Mouse (Mus musculus): Measurements from ENCODE around the gene Bmpr2. TPM values are rescaled to one million over a fixed set of nuclear protein-coding genes. Genes with fewer than 3 reads are reported as not detected.
"Not testable (repeated sequence)": the region's sequence is repeated elsewhere in the genome, so short reads cannot be mapped to it uniquely, and the experiment has no call there.

Bmpr2 gene
- 10 to 100 TPM; 46.8 to 47.8 TPM for total RNA-seq (2021)
- long read RNA-seq, experiment 1, full-length matches to known transcripts, result 2 of 16 reads
- long read RNA-seq, experiment 1, partial matches to known transcripts, result 5 of 16 reads
- long read RNA-seq, experiment 1, other reads (novel, unspliced or antisense), result 9 of 16 reads
- long read RNA-seq, experiment 2, full-length matches to known transcripts, result 3 of 15 reads
- long read RNA-seq, experiment 2, partial matches to known transcripts, result 1 of 15 reads
- long read RNA-seq, experiment 2, other reads (novel, unspliced or antisense), result 11 of 15 reads

GRCm38 (mm10) chr1:59763164-59763768 lies at the start of gene Bmpr2:
TSS of gene Bmpr2 (plus strand) at chr1:59763400.
- H3K27ac ChIP-seq, result peak within 1 kb of the TSS; percentile 99
- peak within 1 kb of the TSS; percentile 92 for H3K4me3 ChIP-seq
- peak; percentile 95 for DNase-seq
- peak; percentile 42 for TF ChIP-seq CTCF (IDR thresholded peaks at IDR 0.05)
- intact Hi-C loops (cut with DNase I), result loop anchor here (5.0 kb wide), 1 partner anchor 74 kb away; no protein-coding TSS in a partner anchor

- intact Hi-C loops (cut with DNase I), result no loop called here
- TF ChIP-seq CTCF (IDR thresholded peaks at IDR 0.05), result peak; percentile 75
- Histone ChIP-seq H3K27ac (no peak overlapping the region), H3K4me3 (no peak overlapping the region)
- no peak for DNase-seq
Measured at GRCm38 (mm10) chr1:59719900-59720299, 43.3 kb upstream of the Bmpr2 start.

DNA sequence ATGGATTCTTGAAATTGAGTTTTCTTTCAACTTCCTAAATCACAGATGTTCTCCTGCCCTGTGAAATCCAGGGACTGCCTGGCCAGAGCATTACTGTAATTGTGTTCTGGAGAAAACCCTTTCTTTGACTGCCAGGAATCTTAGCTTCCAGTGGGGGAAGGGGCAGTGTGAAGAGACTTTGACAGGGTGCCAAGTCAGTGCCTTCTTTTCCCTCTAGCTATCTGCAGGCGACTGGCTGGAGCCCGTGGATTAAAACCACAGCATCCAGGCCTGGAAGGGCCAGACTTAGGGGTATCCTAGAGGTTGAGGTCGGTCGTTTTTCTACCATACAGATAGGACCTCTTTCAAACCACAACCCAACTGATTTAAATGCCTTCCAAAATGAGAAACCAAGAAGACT lies 37.5 kb upstream of the Bmpr2 start:
- no peak for DNase-seq
- TF ChIP-seq CTCF (IDR thresholded peaks at IDR 0.05), result no peak
- Histone ChIP-seq H3K4me3 (no peak overlapping the region), H3K27ac (no peak overlapping the region)
- intact Hi-C loops (cut with DNase I), result no loop called here

GRCm38 (mm10) chr1:59730106-59730505 lies 33.1 kb upstream of the Bmpr2 start:
- no peak for TF ChIP-seq CTCF (IDR thresholded peaks at IDR 0.05)
- intact Hi-C loops (cut with DNase I), result no loop called here
- Histone ChIP-seq H3K27ac (no peak overlapping the region), H3K4me3 (no peak overlapping the region)
- no peak for DNase-seq

- intact Hi-C loops (cut with DNase I), result no loop called here
- Histone ChIP-seq H3K27ac (no peak overlapping the region), H3K4me3 (no peak overlapping the region)
- TF ChIP-seq CTCF (IDR thresholded peaks at IDR 0.05), result no peak
- no peak for DNase-seq
Measured at GRCm38 (mm10) chr1:59730737-59731136, 32.5 kb upstream of the Bmpr2 start.

DNA sequence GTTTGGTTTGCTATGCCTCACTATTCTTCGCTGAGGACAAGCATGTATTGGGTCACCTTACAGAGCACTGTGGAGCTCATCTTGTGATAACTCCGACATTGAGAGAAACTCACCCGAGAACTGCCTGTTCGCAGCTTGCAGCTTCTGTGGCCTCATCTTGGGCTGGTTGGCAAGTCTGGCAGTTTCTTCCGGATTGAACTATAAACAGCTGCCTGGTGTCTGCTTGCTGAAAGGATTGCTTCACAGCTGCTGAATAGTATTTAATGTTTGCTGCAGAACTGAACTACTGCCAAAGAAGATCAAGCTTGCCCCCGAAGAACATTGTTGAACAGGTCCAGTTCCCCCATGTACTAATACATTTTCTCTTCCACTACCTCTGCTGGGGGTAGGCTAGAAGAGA lies 29.1 kb upstream of the Bmpr2 start:
- DNase-seq, result peak; percentile 20
- intact Hi-C loops (cut with DNase I), result no loop called here
- Histone ChIP-seq H3K4me3 (no peak overlapping the region), H3K27ac (no peak overlapping the region)
- TF ChIP-seq CTCF (IDR thresholded peaks at IDR 0.05), result no peak

DNA sequence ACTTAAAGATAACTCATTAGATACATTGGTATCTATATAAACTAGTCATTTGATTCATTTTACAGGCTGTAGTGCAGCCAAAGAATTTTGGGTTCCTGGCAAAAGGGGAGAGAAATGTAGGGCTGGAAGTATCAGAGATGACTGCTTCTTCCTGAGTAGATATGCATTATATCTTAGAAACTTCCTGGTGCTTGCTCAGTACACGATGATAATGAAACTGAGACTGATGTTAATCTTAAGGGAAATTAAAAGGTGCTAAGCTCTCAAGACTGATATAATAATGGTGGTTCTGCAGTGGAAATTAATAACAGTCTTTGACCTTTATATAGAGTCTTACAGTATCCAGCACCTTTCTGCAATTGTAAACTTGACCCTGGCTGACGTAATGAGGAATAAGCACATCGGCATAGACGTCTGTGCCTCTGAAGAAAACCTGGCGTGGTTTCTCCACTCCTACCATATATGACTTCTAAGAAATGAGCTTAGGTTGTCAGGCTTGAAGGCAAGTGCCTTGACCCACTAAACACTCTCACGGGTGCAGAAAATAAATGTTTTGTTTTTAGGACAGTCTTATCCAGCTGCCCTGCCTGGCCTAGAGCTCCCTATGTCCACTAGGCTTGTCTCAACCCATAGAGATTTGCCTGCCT lies 24.3 kb upstream of the Bmpr2 start:
- intact Hi-C loops (cut with DNase I), result no loop called here
- Histone ChIP-seq H3K27ac (no peak overlapping the region), H3K4me3 (no peak overlapping the region)
- TF ChIP-seq CTCF (IDR thresholded peaks at IDR 0.05), result no peak
- DNase-seq, result no peak

GRCm38 (mm10) chr1:59739577-59740354 lies 23.4 kb upstream of the Bmpr2 start:
- Histone ChIP-seq H3K4me3 (no peak overlapping the region), H3K27ac (no peak overlapping the region)
- no peak for DNase-seq
- intact Hi-C loops (cut with DNase I), result no loop called here
- TF ChIP-seq CTCF (IDR thresholded peaks at IDR 0.05), result no peak

GRCm38 (mm10) chr1:59749047-59749446 lies 14.2 kb upstream of the Bmpr2 start:
- intact Hi-C loops (cut with DNase I), result no loop called here
- no peak for DNase-seq

DNA sequence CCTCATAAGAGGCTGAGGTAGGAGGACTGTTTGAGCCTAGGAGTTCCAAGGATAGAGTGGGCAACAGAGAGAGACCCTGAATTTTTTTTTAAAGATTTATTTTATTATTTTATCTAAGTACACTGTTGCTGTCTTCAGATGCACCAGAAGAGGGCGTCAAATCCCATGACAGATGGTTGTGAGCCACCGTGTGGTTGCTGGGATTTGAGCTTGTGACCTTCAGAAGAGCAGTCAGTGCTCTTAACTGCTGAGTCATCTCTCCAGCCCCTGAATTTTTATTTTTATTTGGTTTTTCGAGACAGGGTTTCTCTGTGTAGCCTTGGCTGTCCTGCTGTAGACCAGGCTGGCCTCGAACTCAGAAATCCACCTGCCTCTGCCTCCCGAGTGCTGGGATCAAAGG lies 13.5 kb upstream of the Bmpr2 start:
- intact Hi-C loops (cut with DNase I); H3K27ac ChIP-seq; DNase-seq; H3K4me3 ChIP-seq: not testable (repeated sequence)

More at GRCm38 (mm10) chr1:59749047-59749446, 14.2 kb upstream of the Bmpr2 start:
- no peak for TF ChIP-seq CTCF (IDR thresholded peaks at IDR 0.05)
- no peak overlapping the region for H3K4me3 ChIP-seq
- H3K27ac ChIP-seq, result no peak overlapping the region

GRCm38 (mm10) chr1:59755298-59755697 lies 7.9 kb upstream of the Bmpr2 start:
- H3K4me3 ChIP-seq, result no peak overlapping the region
- DNase-seq, result no peak
- TF ChIP-seq CTCF (IDR thresholded peaks at IDR 0.05), result no peak
- no peak overlapping the region for H3K27ac ChIP-seq
- intact Hi-C loops (cut with DNase I), result no loop called here

- Histone ChIP-seq H3K27ac (no peak overlapping the region), H3K4me3 (no peak overlapping the region)
- intact Hi-C loops (cut with DNase I), result no loop called here
- no peak for TF ChIP-seq CTCF (IDR thresholded peaks at IDR 0.05)
- no peak for DNase-seq
Measured at GRCm38 (mm10) chr1:59758325-59758724, 4.9 kb upstream of the Bmpr2 start.

DNA sequence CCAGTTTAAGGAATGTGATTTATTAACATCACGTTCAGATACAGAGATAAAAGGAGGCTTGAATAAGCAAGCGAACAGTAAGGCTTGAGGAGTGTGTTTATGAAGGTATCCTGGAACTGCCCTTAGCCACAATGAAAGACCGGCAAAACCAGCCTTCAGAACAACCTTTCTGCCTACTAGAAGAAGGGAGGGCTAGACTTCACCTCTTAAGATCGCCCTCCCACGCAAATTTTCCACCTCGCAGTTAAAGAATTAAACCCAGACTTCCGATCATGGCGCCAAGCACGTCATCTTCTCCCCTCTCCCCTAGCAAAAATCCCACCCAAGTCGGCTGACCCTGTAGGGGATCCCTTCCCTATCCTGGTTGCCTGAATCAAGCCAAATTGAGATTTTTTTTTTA lies 992 bp upstream of the Bmpr2 start:
- TF ChIP-seq CTCF (IDR thresholded peaks at IDR 0.05), result no peak
- peak overlapping the region; percentile 99 for H3K27ac ChIP-seq
- H3K4me3 ChIP-seq, result peak overlapping the region; percentile 92
- peak; percentile 17 for DNase-seq
- intact Hi-C loops (cut with DNase I), result loop anchor here (5.0 kb wide), 1 partner anchor 75 kb away; no protein-coding TSS in a partner anchor

All from gastrocnemius, adult 2 months (tissue).